In the genomic region with DNA sequence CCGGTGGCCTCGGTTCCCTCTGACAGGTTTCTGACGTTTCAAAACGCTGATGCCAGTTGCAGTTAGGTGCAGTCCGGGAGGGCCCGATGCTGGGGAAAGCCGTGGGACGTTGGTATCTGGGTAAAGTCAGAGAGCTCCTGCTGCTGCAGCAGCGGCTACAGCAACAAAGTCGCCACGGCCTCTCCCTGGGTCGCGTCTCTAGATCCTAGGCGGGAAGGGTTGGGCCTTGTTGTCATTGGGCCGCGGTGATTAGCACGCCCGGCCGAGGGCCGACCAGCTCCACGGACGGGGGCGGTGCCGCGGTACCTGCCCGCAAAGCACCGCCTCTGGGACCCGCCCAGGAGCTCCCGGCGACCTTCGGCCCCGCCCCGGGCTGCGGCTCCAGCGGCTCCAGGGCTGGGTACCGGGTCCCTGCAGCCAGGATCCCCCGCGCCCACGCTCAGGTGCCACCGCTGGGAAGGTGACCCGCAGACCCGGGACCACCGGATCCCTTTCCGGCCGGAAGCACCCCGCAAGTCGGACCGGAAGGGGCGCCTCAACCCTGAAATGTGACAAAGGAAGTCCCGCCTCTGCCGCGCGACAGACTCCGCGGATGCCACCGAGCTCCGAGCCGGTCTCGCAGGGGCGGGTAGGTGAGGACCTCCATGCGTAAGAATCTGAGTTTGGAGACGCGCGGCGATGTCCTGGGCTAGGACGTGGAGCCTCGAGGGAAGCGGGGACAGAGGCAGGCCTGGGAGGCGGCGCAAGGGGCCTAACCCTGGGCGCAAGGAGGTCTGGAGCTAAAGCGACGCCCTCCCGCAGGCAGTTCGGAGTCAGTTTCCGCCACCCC, we compare ENCODE assay signal across 8 mouse cellular contexts. TPM values are rescaled to one million over a fixed set of nuclear protein-coding genes. Genes with fewer than 3 reads are reported as not detected.
DNase-seq lines count a peak whose midpoint lies in the region; ATAC-seq and TF ChIP-seq lines count a peak whose summit lies in the region.

A gene (plus strand): TSS at position 340 of the 829 bp plus-strand sequence.
A gene (minus strand): TSS at position 498 of the 829 bp plus-strand sequence.

- no peaks in the 10 kb centered on the region for H3K9me3 ChIP-seq in lung, embryonic 15.5 days

- ATAC-seq in frontal cortex, adult (ENCODE audit: low TSS enrichment): peak; percentile 79
- ATAC-seq in hematopoietic stem cell, adult 5-6 weeks (replicated peaks in 1 of 2; ENCODE audit: insufficient read depth in 1 of 2, low FRiP score in 2 of 2, low TSS enrichment in 1 of 2, low read depth in 1 of 2, poor library complexity in 2 of 2, severe bottlenecking in 2 of 2): peak; percentile 78 to 88
- peak; percentile 96 for ATAC-seq in lung, embryonic 15.5 days (ENCODE audit: borderline replicate concordance, extremely low read depth, low FRiP score, low TSS enrichment)

- peak within 1 kb of the TSS; percentile 93 for H3K4me2 ChIP-seq in lung, embryonic 15.5 days

- peak; percentile 81 for DNase-seq in MN1 (ENCODE audit: low spot score)
- peak; percentile 86 for DNase-seq in cerebellum, adult 8-10 months
- peak; percentile 68 for DNase-seq in layer of hippocampus, adult 9-10 months (ENCODE audit: low spot score)
- peak; percentile 77 to 81 for DNase-seq in thymus, adult 18-20 months

- no peak for TF ChIP-seq CTCF in olfactory bulb, adult 2 months (IDR thresholded peaks at IDR 0.05; ENCODE audit: insufficient read depth, low read depth, low read length)

- peak; percentile 71 for TF ChIP-seq POLR2A in olfactory bulb, adult 2 months (IDR thresholded peaks at IDR 0.05; ENCODE audit: insufficient read depth, low read depth, low read length)

- peak within 1 kb of the TSS; percentile 95 for H3K4me3 ChIP-seq in lung, embryonic 15.5 days
- H3K4me3 ChIP-seq in olfactory bulb, adult 2 months (ENCODE audit: insufficient read depth, low read depth, low read length): peak within 1 kb of the TSS; percentile 94

- H3K9ac ChIP-seq in lung, embryonic 15.5 days: peak within 1 kb of the TSS; percentile 84

- peak within 1 kb of the TSS; percentile 89 for H3K27ac ChIP-seq in lung, embryonic 15.5 days
- H3K27ac ChIP-seq in olfactory bulb, adult 2 months (ENCODE audit: insufficient read depth, low read depth, low read length): peak within 1 kb of the TSS; percentile 31; the same call in 1 of the 2 replicates

- WGBS in lung, embryonic 15.5 days: under 1% methylated on average over 70 of the region's 76 CpGs
- WGBS in olfactory bulb, adult 2 months: under 1% methylated on average over 76 of the region's 76 CpGs

- H3K4me1 ChIP-seq in lung, embryonic 15.5 days: peaks cover 38% of the 10 kb centered on the region
- peaks cover 10% of the 10 kb centered on the region for H3K4me1 ChIP-seq in olfactory bulb, adult 2 months (ENCODE audit: control insufficient read depth, insufficient read depth, low read length)

- H3K27me3 ChIP-seq in lung, embryonic 15.5 days: no peaks in the 10 kb centered on the region

- peaks cover 37% of the 10 kb centered on the region for H3K36me3 ChIP-seq in lung, embryonic 15.5 days

RNA-seq across cellular contexts. Expression of the first gene that starts in this region (rescaled TPM):
- 13.6 and 41.0 TPM in 2 replicates for total RNA-seq in hematopoietic stem cell, adult 5-6 weeks (2017)
- polyA plus RNA-seq in lung, embryonic 15.5 days (2015; fragmentation: Nextera tagmentation; extraction: Ambion mirVana): 23.7 and 32.2 TPM in 2 replicates
- polyA plus RNA-seq in olfactory bulb, adult 2 months (2012; ENCODE audit: insufficient read depth, insufficient read length, low replicate concordance, missing spikeins): 242 TPM in 1 of 2 replicates, not detected in the other

RNA-seq across cellular contexts. Expression of the second gene that starts in this region (rescaled TPM):
- total RNA-seq in hematopoietic stem cell, adult 5-6 weeks (2017): 11.9 and 19.9 TPM in 2 replicates
- 19.0 and 21.1 TPM in 2 replicates for polyA plus RNA-seq in lung, embryonic 15.5 days (2015; fragmentation: Nextera tagmentation; extraction: Ambion mirVana)
- polyA plus RNA-seq in olfactory bulb, adult 2 months (2012; ENCODE audit: insufficient read depth, insufficient read length, low replicate concordance, missing spikeins): not detected in 2 replicates

Comparison
In these comparisons a context has a peak if more than half of its experiments do, and no peak if none do; other contexts are left out.
1. Peak in every context shown above with its lines: DNase-seq, ATAC-seq, H3K4me3 ChIP-seq and H3K27ac ChIP-seq.